Mouse (Mus musculus): ENCODE measurements at regions not wholly inside any gene's neighbourhood (a gene's known extent, or its start where the extent isn't known, plus 50 kb on each side); places are given as distances from the start of the nearest gene placed in this dataset.
A peak's percentile ranks its signal among the peaks of the same experiment; 100 is the strongest.

- DNase-seq (ENCODE audit: low read depth, low spot score) = no peak
These were observed 729.7 kb downstream of the Galc start for GRCm38 (mm10) chr12:97529556-97529955.

- no peak for DNase-seq (ENCODE audit: low read depth, low spot score)
These were observed 733.3 kb downstream of the Galc start for GRCm38 (mm10) chr12:97525931-97526330.

- no peak for DNase-seq (ENCODE audit: low read depth, low spot score)
These were observed 739.3 kb downstream of the Galc start for GRCm38 (mm10) chr12:97519834-97520489.

GRCm38 (mm10) chr12:97517534-97517933, 741.7 kb downstream of the Galc start:
- peak; percentile 12 for DNase-seq (ENCODE audit: low read depth, low spot score)

DNA sequence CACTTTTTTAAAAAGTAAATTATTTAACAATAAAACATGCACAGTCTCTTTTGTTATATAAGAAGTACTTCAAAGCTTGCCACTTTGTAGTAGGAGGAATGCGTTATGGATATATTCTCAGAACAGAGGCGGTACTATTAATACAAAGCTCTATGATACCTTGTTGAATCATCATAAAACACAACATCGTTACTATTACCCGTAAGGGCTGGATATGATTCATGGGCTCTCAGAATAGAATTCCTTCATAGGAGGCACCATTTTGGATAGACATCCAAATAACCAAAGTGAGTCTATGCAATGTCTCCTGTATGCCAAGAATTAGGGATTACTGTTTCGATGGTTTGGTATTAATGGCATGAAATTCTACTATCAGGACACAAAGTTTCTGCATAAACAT, 743.5 kb downstream of the Galc start:
- no peak for DNase-seq (ENCODE audit: low read depth, low spot score)

GRCm38 (mm10) chr12:97511866-97512265, 747.4 kb downstream of the Galc start:
- DNase-seq (ENCODE audit: low read depth, low spot score) = peak; percentile 13

DNA sequence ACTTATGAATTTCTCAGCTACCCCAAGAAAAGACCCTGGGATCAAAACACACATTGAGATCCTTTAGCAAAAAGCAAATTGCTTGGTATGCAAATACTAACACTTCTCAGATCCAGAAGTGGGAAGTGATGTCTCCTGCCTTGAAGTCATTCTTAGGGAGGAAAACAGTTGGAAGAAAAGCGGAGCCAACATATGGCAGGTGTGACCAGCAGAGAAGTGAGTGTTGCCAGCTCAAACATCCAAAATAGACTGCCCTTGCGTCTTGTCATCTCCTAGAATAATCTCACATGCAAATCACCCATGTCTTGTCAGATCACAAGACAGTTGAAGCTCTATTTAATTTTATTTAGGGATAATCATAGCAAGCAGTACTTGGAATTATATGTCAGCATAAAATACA, 757.8 kb downstream of the Galc start:
- DNase-seq (ENCODE audit: low read depth, low spot score) = no peak

DNA sequence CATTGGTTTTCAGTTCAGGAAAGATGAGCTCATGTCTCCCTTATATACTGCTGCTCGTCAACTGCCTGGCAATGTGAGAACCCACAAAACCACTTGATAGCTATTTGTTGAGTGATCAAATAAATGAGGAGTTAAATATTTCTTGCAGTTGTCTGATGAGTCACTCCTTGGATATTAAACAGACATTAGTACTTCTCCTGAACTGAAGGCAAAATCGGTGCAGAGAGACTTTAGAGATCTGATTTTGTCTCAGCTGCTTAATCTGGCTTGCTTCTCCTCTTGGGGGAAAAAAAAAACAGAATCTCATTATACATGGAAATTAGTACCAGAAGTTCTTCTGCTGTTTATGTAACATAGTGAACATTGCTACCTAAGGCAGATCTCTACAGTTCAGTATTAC, 775.7 kb downstream of the Galc start:
- DNase-seq (ENCODE audit: low read depth, low spot score) = no peak

DNA sequence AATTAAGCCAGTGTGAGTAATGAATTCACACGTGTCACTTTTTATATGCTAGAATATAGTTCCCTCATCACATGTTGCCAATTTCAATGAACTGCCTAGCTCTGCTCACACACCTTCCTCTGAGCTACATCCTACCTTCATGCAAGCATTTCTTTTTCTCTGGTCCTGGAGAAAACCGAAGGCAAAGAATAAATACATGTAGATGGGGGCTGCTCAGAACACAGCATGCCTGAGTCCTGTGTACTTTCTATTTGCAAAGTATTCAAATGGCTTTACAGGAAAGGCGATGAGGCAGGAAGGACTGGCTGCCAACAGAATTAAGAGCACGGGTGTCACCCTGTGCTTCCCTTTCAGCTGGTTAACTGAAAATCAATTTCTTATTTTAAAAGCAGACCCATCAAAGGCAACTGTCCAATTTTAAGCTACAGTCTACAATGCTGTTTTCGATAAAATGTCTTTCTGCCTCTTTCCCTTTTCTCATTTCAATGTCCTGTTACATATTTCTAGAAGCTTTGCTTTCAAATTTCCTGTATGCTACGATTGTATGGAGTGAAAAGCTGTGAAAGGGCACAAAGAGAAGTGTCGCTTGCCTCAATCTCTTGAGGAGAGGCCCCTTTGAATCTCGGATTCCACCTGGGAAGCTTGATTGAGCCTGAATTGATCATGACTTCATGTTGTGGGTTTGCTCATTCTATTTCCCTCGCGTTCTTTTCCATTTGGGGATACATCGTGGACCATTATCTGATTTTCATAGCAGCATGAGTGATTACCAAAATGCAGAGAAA, 782.6 kb downstream of the Galc start:
- DNase-seq (ENCODE audit: low read depth, low spot score) = no peak

DNA sequence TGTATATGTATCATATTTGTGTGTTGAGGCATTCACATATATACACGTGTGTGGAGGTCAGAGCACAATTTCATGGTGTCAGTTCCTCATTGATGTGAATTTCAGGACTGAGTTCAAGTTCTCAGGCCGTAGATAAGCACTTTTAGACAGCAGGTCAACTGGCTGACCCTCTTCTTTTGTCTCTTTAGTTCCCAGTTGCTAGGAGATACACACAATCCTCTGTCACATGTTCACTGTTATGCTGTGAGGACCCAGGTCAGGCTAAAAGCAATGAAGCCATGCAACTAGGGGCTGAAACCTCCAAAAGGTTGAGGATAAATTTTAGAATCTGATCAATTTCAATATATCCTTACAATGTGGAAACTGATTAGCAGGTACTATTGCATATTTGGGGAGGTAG, 783.5 kb downstream of the Galc start:
- DNase-seq (ENCODE audit: low read depth, low spot score) = peak; percentile 34

GRCm38 (mm10) chr12:97469183-97469582, 790.1 kb downstream of the Galc start:
- no peak for DNase-seq (ENCODE audit: low read depth, low spot score)

DNA sequence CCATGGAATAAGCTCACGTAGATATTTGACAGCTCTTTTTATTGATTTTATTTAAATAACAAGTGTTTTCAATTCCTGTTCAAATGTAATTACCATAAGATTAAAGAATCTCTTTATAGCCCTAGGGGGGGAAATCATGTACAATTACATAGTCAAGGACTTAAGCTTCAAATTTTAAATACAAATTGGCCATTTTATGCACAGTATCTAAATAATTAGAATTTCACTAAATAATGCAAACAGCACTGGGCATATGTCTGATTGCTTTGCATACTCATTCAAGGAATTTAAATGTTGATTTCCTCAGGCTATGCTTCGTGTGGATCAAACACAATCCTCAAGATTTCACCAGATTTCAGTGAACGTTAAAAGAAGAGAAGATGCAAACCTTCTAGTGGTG, 823.1 kb downstream of the Galc start:
- DNase-seq (ENCODE audit: low read depth, low spot score) = no peak

- no peak for DNase-seq (ENCODE audit: low read depth, low spot score)
These were observed 825.2 kb downstream of the Galc start for GRCm38 (mm10) chr12:97434021-97434420.

DNA sequence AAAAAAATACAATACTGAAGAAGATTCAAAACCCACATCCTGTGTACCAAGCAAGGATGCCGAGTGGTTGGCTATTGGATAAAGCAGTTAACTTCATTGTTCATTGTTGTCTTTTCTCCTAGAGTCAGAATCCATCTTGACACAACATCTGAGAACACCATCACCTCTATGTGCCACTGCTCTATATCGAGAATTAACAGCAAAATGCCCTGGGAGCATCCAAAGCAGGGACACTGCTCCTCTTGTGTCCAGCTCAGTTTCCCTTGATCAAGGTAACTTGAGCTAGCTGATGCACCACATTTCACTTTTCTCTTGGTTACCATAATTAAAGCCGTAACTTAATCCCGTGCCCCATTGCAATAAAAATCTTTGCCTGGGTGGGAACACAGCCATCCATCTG, 826.6 kb downstream of the Galc start:
- DNase-seq (ENCODE audit: low read depth, low spot score) = peak; percentile 2

- DNase-seq (ENCODE audit: low read depth, low spot score) = no peak
These were observed 831.0 kb downstream of the Galc start for GRCm38 (mm10) chr12:97428252-97428651.

DNA sequence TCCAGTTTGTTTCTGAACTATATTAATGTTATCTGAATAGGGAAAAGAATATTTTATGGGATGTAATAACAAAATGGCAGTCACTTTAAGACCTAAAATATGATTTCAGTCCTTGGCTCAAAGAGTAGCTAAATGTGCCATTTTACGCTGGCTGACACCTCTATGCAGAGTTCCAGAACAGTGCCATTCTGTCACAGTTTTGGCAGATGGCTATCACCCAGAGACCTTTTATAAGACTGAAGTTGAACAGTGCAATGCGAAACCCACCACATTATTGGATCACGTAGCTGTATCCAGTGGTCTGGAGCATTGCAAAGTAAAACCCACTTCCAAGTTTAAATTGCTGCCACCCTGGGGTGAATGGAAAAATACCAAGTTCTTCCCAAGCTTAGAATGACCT, 834.5 kb downstream of the Galc start:
- DNase-seq (ENCODE audit: low read depth, low spot score) = no peak

DNA sequence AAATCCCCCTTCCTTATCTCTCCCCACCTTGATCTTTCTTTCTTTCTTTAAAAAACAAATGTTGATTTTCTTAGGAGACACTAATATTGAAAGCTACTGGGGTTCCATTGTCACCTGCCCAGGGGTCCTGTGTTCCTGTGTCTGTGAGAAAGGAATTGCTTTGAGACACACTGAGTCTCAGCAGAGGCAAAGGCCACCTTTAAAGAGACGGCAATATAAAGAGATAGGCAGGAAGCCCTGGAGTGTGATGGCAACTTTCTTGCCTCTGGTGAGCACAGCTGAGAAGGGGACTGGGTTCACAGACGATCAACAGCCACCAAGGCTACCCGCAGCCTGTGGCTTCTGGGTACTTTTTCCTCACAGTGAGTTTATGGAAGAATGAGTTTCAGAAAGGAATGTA, 855.8 kb downstream of the Galc start:
- DNase-seq (ENCODE audit: low read depth, low spot score) = no peak

DNA sequence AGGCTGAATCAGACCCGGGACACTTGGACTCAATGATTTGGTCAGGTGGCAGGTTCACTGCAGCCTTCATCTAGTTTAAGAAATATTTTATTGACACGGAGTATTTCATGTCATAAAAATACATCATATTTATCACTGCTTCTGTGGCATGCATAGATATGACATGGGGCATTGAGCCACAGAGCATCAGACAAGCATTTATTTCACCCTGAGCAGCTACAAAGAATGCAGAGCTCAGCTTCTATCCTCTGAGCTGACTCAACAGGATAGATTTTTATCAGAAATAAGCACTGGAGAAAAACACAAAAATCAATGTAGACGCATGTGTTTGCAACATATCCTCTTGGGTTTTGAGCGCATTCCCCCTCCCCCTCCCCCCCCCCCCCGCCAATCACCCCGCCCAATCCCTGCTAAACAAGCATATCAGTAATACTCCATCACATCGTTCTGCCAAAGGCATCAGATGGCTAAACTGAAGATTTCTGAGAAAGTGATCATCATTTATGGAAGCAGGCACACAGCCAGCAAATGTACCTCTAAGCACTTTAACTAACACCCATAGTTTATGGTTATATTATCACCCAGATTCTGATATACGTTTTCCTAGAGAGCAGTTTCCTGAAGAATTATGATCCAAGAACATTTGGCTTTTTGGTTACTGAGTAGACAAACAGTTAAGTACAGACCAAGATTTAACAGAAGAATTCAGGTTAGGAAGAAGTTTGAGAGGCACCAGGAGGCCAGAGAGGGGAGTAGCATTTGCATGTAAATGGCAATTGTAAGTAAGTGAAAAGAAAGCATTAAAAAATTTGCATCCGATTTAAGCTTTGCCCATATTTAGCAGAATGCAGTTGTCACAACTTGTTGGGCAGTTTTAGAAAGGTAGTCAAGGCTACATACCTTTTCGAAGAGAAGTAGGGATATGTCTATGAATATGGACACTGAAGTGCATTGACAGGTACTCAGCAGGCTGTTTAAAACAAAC, 856.6 kb downstream of the Galc start:
- DNase-seq (ENCODE audit: low read depth, low spot score) = no peak

DNA sequence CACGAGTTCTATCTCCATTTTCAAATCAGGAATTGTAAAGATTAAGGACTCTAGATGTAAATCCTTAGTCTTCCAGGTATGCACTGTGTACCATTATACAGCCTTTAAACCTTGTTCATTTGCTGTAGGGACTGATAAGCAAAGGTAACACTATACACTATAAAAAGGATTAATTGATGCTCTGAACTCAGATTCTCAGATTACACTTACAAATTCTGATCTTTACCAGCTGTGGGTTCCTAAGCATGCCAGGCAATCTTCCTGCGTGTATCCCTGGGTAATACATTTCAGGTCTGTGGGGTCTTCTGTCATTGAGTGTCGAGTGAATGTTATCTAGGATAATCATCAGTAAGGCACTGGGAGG, 860.7 kb downstream of the Galc start:
- peak; percentile 2 for DNase-seq (ENCODE audit: low read depth, low spot score)

GRCm38 (mm10) chr12:97397850-97398581, 861.2 kb downstream of the Galc start:
- no peak for DNase-seq (ENCODE audit: low read depth, low spot score)

DNA sequence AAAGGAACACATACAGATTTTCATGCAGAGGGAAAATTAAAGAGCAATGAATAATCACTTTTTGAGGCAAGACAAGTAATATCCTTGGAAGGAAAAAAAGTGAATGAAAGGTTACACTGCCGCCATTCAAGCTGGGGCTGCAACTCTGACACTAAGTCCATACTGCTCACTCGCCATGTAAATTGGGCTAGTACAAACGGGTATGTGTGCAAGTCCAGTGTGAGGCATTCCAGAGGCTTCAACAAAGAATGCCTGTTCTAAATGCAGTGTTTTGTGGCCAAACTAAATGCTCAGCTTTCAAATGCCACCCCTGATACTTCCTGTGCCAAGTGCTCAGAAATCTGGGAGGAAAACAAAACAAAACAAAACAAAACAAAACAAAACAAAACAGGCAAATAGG, 897.5 kb downstream of the Galc start:
- peak; percentile 4 for DNase-seq (ENCODE audit: low read depth, low spot score)

- DNase-seq (ENCODE audit: low read depth, low spot score) = peak; percentile 3
These were observed 898.6 kb downstream of the Galc start for GRCm38 (mm10) chr12:97360656-97361055.
